Mouse (Mus musculus) testis, adult 10 weeks (tissue): ENCODE data around the gene Rimbp3. TPM values are rescaled to one million over a fixed set of nuclear protein-coding genes. Genes with fewer than 3 reads are reported as not detected.

Experiments used
- polyA plus RNA-seq: library from polyadenylated mRNA; stranded (reverse); fragments of 350-450 nt; fragmentation: Illumina TruSeq; extraction: RNeasy Lipid Tissue Mini Kit (QIAGEN cat#74804); gene quantifications from one replicate; pipeline ENCODE4 v1.2.3, GENCODE M21; 2014; ENCODE audit warnings: low read depth, low replicate concordance

The Rimbp3 gene
- polyA plus RNA-seq: 66.6 TPM

GRCm38 (mm10) chr16:17208389-17209361 is at the start of gene Rimbp3:
Gene Rimbp3, plus strand, starts transcription at chr16:17208603.

GRCm38 (mm10) chr16:17202549-17202948 is 5.9 kb upstream of the Rimbp3 start, which contains the start of gene Ube2l3:
Gene Ube2l3, minus strand, starts transcription at chr16:17202649.

DNA sequence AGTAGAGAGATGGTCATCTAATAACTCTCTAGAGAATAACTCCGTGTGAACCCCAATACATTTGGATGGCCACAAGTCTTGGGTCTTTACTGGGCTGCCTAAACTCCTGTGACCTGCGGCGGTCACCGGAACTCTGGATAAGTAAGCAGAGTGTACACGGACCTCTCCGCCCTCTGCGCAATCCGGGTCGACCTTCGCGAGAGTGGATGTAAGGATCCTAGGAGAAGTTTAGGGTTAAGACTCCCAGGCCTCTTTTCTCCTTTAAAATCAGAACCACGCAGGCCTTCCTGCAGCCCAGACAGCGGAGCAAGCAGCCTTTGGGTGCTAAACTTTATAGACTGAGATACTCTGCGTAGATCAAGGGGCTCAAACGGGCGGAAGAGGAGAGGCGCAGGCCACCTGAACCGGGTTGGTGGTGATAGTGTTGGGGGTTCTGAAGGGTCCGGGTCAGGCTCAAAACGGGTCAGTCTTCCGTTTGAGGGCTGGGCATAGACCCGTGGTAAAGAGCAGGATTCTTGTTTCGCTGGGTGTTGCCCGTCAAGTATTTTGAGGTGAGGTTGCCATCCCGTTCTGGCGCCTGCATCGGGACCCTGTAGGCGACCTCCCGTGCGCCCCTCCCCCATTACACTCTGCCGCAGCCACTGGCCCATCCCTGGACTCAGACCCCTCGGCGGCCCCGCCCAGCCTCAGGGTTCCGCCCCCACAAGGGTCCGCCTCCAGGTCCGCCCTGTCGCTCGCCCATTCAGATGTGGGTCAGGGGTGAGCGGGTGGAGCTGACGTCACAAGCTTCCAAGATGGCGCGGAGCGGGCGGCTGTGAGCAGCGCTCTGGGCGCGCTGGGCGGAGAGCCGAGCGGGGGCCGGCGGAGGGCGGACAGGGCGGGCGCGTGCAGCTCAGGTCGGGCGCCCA is 24.6 kb downstream of the Rimbp3 start, which contains the start of gene Hic2:
TSS of gene Hic2 (plus strand) at position 779 of the 908 bp plus-strand sequence.

Other genes with a start within 250 kb of the Rimbp3 start
- 99.5 TPM for gene Mapk1, start 225.2 kb upstream of the Rimbp3 start, polyA plus RNA-seq
- 204 TPM for gene Ypel1, start 138.9 kb upstream of the Rimbp3 start, polyA plus RNA-seq
- 123 TPM for gene Ppil2, start 97.3 kb upstream of the Rimbp3 start, polyA plus RNA-seq
- gene 2610318N02Rik, start 83.4 kb upstream of the Rimbp3 start, polyA plus RNA-seq: 188 TPM
- 24.7 TPM for gene Sdf2l1, start 76.2 kb upstream of the Rimbp3 start, polyA plus RNA-seq
- gene Ydjc, start 64.0 kb upstream of the Rimbp3 start, polyA plus RNA-seq: 9.9 TPM
- 59.5 TPM for gene Ccdc116, start 61.4 kb upstream of the Rimbp3 start, polyA plus RNA-seq
- 193 TPM for gene Ube2l3, start 6.0 kb upstream of the Rimbp3 start, polyA plus RNA-seq
- 0.95 TPM for gene Hic2, start 25.0 kb downstream of the Rimbp3 start, polyA plus RNA-seq
- gene Tmem191c, start 67.5 kb downstream of the Rimbp3 start, polyA plus RNA-seq: 1.1 TPM
- 0.10 TPM for gene Serpind1, start 122.8 kb downstream of the Rimbp3 start, polyA plus RNA-seq
- gene Snap29, start 197.4 kb downstream of the Rimbp3 start, polyA plus RNA-seq: 51.2 TPM
- 39.1 TPM for gene Pi4ka, start 197.7 kb downstream of the Rimbp3 start, polyA plus RNA-seq
- gene Crkl, start 243.4 kb downstream of the Rimbp3 start, polyA plus RNA-seq: 9.1 TPM